Mouse (Mus musculus): ENCODE results near the gene Zfp442. TPM values are rescaled to one million over a fixed set of nuclear protein-coding genes. Genes with fewer than 3 reads are reported as not detected.
"Not testable (repeated sequence)": the region's sequence is repeated elsewhere in the genome, so short reads cannot be mapped to it uniquely, and the experiment has no call there.

The Zfp442 gene
- 5.0 and 6.4 TPM in 2 replicates for polyA plus RNA-seq (2015; fragmentation: Nextera tagmentation; extraction: Ambion mirVana)

GRCm38 (mm10) chr2:150451180-150451919 is at the start of gene Zfp442:
TSS of gene Zfp442 (minus strand) at chr2:150451486.
- not testable (repeated sequence) for H3K4me1 ChIP-seq (replicated peaks); H3K27me3 ChIP-seq (replicated peaks); H3K36me3 ChIP-seq; H3K9me3 ChIP-seq
- Histone ChIP-seq H3K9ac (peak within 1 kb of the TSS; percentile 49), H3K27ac (peak within 1 kb of the TSS; percentile 83), H3K4me3 (replicated peaks) (peak within 1 kb of the TSS; percentile 43), H3K4me2 (replicated peaks) (peak within 1 kb of the TSS; percentile 61)
- peak; percentile 100 for ATAC-seq
- WGBS = 0% methylated on average over 18 of the region's 18 CpGs

GRCm38 (mm10) chr2:150500124-150500973 is 49.1 kb upstream of the Zfp442 start:
- ATAC-seq; H3K27me3 ChIP-seq (replicated peaks); H3K27ac ChIP-seq; H3K9me3 ChIP-seq; H3K9ac ChIP-seq; H3K36me3 ChIP-seq; H3K4me1 ChIP-seq (replicated peaks): not testable (repeated sequence)
- Histone ChIP-seq H3K4me2 (replicated peaks) (peak overlapping the region; percentile 63), H3K4me3 (replicated peaks) (peak overlapping the region; percentile 26)
- 37% methylated on average over 60 of the region's 60 CpGs for WGBS

DNA sequence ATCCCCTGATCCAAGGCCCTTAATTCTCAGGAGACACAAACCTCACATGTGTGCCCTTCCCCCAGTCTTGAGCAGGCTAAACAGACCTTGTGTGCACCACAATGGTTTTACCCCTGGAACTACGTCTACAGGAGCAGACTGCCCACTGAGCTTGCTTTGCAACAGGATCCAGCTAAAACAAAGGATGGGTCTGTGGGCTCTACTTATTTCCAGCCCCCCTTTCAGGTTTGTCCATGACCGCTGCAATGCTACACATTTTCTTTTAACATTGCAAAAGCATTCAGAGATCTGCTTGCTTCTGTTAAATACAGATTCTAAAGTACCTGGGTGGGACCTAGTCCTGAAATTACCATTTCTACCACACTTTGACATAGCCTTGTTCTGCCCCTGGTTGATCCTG is 41.7 kb upstream of the Zfp442 start:
- Histone ChIP-seq H3K9me3 (no peaks in the 10 kb centered on the region), H3K27me3 (replicated peaks) (no peaks in the 10 kb centered on the region), H3K4me2 (replicated peaks) (no peak overlapping the region), H3K9ac (no peak overlapping the region), H3K36me3 (no peaks in the 10 kb centered on the region), H3K4me1 (replicated peaks) (no peaks in the 10 kb centered on the region), H3K27ac (no peak overlapping the region), H3K4me3 (replicated peaks) (no peak overlapping the region)
- ATAC-seq = no peak
- WGBS = 75% methylated on average over 2 of the region's 2 CpGs

DNA sequence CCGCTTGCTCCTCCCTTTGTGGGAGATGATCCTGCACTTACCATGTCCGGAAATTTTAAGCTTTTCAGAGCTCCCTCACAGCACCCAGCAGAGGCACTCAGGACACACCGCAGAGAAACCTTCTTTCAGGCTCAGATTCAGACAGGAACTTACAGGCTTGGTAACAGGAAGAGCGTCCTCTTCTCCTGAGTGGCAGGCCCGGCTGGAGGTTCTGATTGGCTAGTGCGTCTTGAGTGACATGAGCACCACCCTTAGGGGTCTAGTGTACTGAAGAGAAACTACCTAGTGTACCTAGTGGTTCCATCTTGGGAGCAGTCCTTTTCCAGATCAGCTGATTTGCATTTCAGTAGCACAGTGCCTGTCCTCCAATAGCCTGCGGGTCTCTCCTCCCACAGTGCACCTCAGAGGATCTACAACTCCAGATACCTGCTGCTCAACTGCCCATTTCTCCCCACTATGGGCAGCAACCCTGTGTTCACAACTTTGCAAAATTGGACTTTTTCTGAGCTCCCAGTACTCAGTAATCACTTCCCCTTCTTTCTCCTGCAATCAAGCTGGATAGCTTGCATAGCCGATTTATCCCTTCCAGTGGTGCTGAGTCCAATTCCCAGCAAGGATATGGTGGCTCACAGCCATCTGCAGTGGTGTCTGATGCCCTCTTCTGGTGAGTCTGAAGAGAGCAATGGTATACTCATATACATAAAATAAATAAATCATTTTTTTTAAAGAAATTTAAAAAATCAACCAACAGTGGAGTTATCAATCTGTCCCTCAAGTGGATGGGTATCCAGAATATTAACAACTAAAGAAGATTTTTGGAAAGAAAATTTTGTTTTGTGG is 33.9 kb upstream of the Zfp442 start, which contains the start of gene Zfp345:
TSS of gene Zfp345 (minus strand) at position 153 of the 840 bp plus-strand sequence.
- not testable (repeated sequence) for ATAC-seq; H3K9ac ChIP-seq; H3K27me3 ChIP-seq (replicated peaks); H3K4me3 ChIP-seq (replicated peaks); H3K4me1 ChIP-seq (replicated peaks); H3K4me2 ChIP-seq (replicated peaks); H3K9me3 ChIP-seq; H3K36me3 ChIP-seq; H3K27ac ChIP-seq
- 74% methylated on average over 8 of the region's 8 CpGs for WGBS

DNA sequence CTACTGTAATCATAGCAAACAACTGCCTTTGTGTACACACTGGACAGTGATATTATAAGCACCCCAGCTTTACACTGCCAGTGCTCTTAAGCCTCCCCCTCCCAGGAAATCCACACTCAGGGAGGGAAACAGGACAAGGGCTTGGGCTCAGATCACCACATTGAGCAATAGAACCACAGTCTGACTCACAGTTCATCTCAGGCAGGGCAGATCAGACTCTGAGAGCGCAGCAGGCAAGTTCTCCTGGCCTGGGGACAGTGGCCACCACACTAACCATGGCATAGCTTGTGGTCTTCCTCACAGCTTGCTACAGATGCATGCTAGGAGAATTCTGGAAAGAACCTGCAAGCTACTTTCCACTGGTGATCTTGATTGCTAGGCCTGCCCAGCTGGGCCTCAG is 12.2 kb downstream of the Zfp442 start:
- H3K9ac ChIP-seq; H3K4me3 ChIP-seq (replicated peaks); H3K4me1 ChIP-seq (replicated peaks); H3K27ac ChIP-seq; H3K36me3 ChIP-seq; H3K9me3 ChIP-seq; H3K4me2 ChIP-seq (replicated peaks); H3K27me3 ChIP-seq (replicated peaks); ATAC-seq: not testable (repeated sequence)
- WGBS = 93% methylated on average over 1 of the region's 1 CpGs

DNA sequence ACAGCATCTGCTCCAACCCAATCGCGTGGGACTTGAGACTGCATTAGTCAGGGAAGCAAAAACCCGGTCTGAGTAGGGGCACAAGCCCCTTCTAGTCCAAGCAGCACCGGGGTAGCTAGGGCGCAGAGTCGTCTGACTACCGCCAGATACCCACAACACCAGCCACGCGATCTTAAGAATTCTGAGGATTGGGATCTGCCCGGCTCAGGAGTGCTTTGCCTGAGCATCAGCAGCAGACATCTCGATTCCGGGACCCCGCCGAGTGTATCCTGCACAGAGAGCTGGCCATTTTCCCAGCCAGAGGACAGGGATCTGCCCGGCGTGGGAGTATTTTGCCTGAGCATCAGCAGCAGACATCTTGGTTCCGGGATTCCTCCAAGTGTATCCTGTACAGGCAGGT is 39.1 kb downstream of the Zfp442 start:
- not testable (repeated sequence) for H3K4me1 ChIP-seq (replicated peaks); H3K9ac ChIP-seq; H3K27ac ChIP-seq; H3K4me2 ChIP-seq (replicated peaks); H3K27me3 ChIP-seq (replicated peaks); ATAC-seq; H3K4me3 ChIP-seq (replicated peaks); H3K9me3 ChIP-seq; H3K36me3 ChIP-seq
- 88% methylated on average over 17 of the region's 17 CpGs for WGBS

GRCm38 (mm10) chr2:150390198-150390597 is 61.1 kb downstream of the Zfp442 start:
- no peaks in the 10 kb centered on the region for H3K27me3 ChIP-seq (replicated peaks)
- no peaks in the 10 kb centered on the region for H3K4me1 ChIP-seq (replicated peaks)
- no peak overlapping the region for H3K27ac ChIP-seq
- no peak overlapping the region for H3K4me2 ChIP-seq (replicated peaks)
- no peaks in the 10 kb centered on the region for H3K9me3 ChIP-seq
- no peak overlapping the region for H3K9ac ChIP-seq
- H3K36me3 ChIP-seq = no peaks in the 10 kb centered on the region
- no peak overlapping the region for H3K4me3 ChIP-seq (replicated peaks)
- WGBS = 88% methylated on average over 1 of the region's 1 CpGs
- no peak for ATAC-seq

DNA sequence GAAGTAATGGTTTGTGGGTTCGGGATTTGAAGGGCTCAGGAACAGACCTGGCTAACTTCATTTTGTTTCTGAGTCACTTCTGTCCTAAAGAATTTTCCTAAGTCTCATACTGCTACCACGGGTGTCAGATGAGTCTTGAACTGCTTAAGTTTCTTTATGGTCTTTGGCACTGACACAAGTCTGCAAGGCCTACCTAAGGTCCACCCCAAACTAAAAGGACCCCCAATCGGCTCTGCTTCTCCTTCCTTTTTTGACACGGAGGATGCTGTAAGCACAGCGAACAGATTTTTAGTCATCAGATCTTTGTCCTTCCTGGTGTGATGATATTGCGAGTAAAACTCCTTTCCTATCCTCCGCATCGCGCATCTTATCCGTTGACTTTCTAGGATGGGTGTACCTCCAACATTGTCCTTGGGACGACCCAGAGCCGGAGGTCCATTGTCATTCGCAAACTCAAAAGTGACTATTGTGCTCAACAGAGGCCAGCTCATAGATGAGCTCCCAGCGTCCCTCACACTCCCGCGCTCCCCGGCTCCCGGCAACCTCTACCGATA is 65.7 kb downstream of the Zfp442 start:
- H3K4me3 ChIP-seq (replicated peaks) = not testable (repeated sequence)
- WGBS = 96% methylated on average over 19 of the region's 19 CpGs

GRCm38 (mm10) chr2:150362878-150363229 is 88.4 kb downstream of the Zfp442 start:
- Histone ChIP-seq H3K27ac (peak overlapping the region; percentile 88), H3K9me3 (no peaks in the 10 kb centered on the region), H3K4me2 (replicated peaks) (peak overlapping the region; percentile 58), H3K4me1 (replicated peaks) (no peaks in the 10 kb centered on the region), H3K36me3 (no peaks in the 10 kb centered on the region), H3K4me3 (replicated peaks) (peak overlapping the region; percentile 62), H3K27me3 (replicated peaks) (no peaks in the 10 kb centered on the region), H3K9ac (peak overlapping the region; percentile 65; the same call in 1 of the 2 replicates)
- ATAC-seq = peak; percentile 74
- 6% methylated on average over 4 of the region's 4 CpGs for whole genome bisulfite sequencing

More for the DNA sequence above, 65.7 kb downstream of the Zfp442 start:
- H3K27me3 ChIP-seq (replicated peaks); ATAC-seq; H3K27ac ChIP-seq; H3K4me2 ChIP-seq (replicated peaks); H3K4me1 ChIP-seq (replicated peaks); H3K9ac ChIP-seq; H3K9me3 ChIP-seq; H3K36me3 ChIP-seq: not testable (repeated sequence)

GRCm38 (mm10) chr2:150362113-150362877 is 89.0 kb downstream of the Zfp442 start, which contains the start of gene 3300002I08Rik:
TSS of gene 3300002I08Rik (minus strand) at chr2:150362765.
- H3K4me1 ChIP-seq (replicated peaks) = not testable (repeated sequence)
- peak; percentile 99 for ATAC-seq
- 5% methylated on average over 17 of the region's 17 CpGs for WGBS

More at GRCm38 (mm10) chr2:150362113-150362877, 89.0 kb downstream of the Zfp442 start, which contains the start of gene 3300002I08Rik:
- H3K27me3 ChIP-seq (replicated peaks); H3K9me3 ChIP-seq; H3K36me3 ChIP-seq: not testable (repeated sequence)
- peak within 1 kb of the TSS; percentile 88 for H3K27ac ChIP-seq
- H3K4me2 ChIP-seq (replicated peaks) = peak within 1 kb of the TSS; percentile 58
- H3K4me3 ChIP-seq (replicated peaks) = peak within 1 kb of the TSS; percentile 62
- peak within 1 kb of the TSS; percentile 65 for H3K9ac ChIP-seq
